Mouse (Mus musculus): ENCODE measurements around the gene Med28.

- no peak for TF ChIP-seq CTCF (conservative IDR thresholded peaks at IDR 0.05; ENCODE audit: low read length)
- no peak for TF ChIP-seq POU5F1 (IDR thresholded peaks at IDR 0.05; ENCODE audit: borderline replicate concordance, low read length)
These were observed 37.4 kb upstream of the Med28 start for GRCm38 (mm10) chr5:45482607-45483006.

Data from E14TG2a.4 (cell line).